Mouse (Mus musculus): ENCODE data around the gene Hpcal1.
"Not testable (repeated sequence)": the region's sequence is repeated elsewhere in the genome, so short reads cannot be mapped to it uniquely, and the experiment has no call there.

Hpcal1 gene

GRCm38 (mm10) chr12:17791111-17791510 lies 100.5 kb downstream of the Hpcal1 start:
- no peak for DNase-seq (ENCODE audit: low spot score)

GRCm38 (mm10) chr12:17792756-17793155 lies 102.1 kb downstream of the Hpcal1 start:
- no peak for DNase-seq (ENCODE audit: low spot score)

- DNase-seq (ENCODE audit: low spot score) = no peak
Observed at GRCm38 (mm10) chr12:17795660-17796278, 105.1 kb downstream of the Hpcal1 start.

- DNase-seq (ENCODE audit: low spot score) = not testable (repeated sequence)
Observed at GRCm38 (mm10) chr12:17798261-17798660, 107.6 kb downstream of the Hpcal1 start.

GRCm38 (mm10) chr12:17808542-17808941 lies 117.9 kb downstream of the Hpcal1 start:
- no peak for DNase-seq (ENCODE audit: low spot score)

GRCm38 (mm10) chr12:17835279-17835678 lies 144.6 kb downstream of the Hpcal1 start:
- DNase-seq (ENCODE audit: low spot score) = not testable (repeated sequence)

All from urinary bladder, postnatal 10 days (tissue).